Mouse (Mus musculus) liver, embryonic 11.5 days (tissue): Measurements from ENCODE around the gene Nek11. TPM values are rescaled to one million over a fixed set of nuclear protein-coding genes. Genes with fewer than 3 reads are reported as not detected.

Experiments
- polyA plus RNA-seq: library from polyadenylated mRNA; unstranded; fragments of >200 nt; fragmentation: Nextera tagmentation; extraction: Ambion mirVana; gene quantifications from 2 replicates; pipeline ENCODE4 v1.2.1, GENCODE M21; 2014

Nek11 gene
- polyA plus RNA-seq, 1 experiment from 2014 or later, result 0.29 TPM

Other genes starting within 250 kb of the Nek11 start
- gene Aste1, start 132 bp downstream of the Nek11 start, polyA plus RNA-seq, result 10.8 and 11.4 TPM in 2 replicates
- gene Atp2c1, start 131.8 kb upstream of the Nek11 start, polyA plus RNA-seq, result 45.9 and 56.3 TPM in 2 replicates
- 19.5 TPM in 2 replicates for gene Pik3r4, start 247.5 kb upstream of the Nek11 start, polyA plus RNA-seq